Mouse (Mus musculus) forebrain, embryonic 10.5 days (tissue): ENCODE data around the gene Cdc14a. TPM values are rescaled to one million over a fixed set of nuclear protein-coding genes. Genes with fewer than 3 reads are reported as not detected.
"Not testable (repeated sequence)": the region's sequence is repeated elsewhere in the genome, so short reads cannot be mapped to it uniquely, and the experiment has no call there.

Experiments used
- DNase-seq: peaks from one replicate; pipeline ENCODE4 v3.0.0-alpha.2; 2017; ENCODE audit warnings: low spot score; ENCODE audit errors: extremely low spot score
- H3K27ac ChIP-seq: fragments of 300-500 bp; sonication (generic); 2 replicates; pipeline ENCODE4 v1.5.1; 2016; ENCODE audit warnings: mild to moderate bottlenecking
- H3K27me3 ChIP-seq: fragments of 300-500 bp; sonication (generic); 2 replicates; pipeline ENCODE4 v1.6.1; 2016; ENCODE audit warnings: mild to moderate bottlenecking; ENCODE audit not compliant: poor library complexity, severe bottlenecking
- H3K36me3 ChIP-seq: fragments of 300-500 bp; sonication (generic); replicated peaks from 2 replicates; pipeline ENCODE4 v1.6.1; 2016; ENCODE audit warnings: mild to moderate bottlenecking, moderate library complexity
- H3K4me1 ChIP-seq: fragments of 300-500 bp; sonication (generic); 2 replicates; pipeline ENCODE4 v1.6.1; 2016
- H3K4me3 ChIP-seq: fragments of 300-500 bp; sonication (generic); 2 replicates; pipeline ENCODE4 v1.5.1; 2016; ENCODE audit warnings: mild to moderate bottlenecking, moderate library complexity
- H3K9me3 ChIP-seq: fragments of 300-500 bp; sonication (generic); 2 replicates; pipeline ENCODE4 v1.6.1; 2016; ENCODE audit warnings: mild to moderate bottlenecking, moderate library complexity
- WGBS: fragments of 180-500 bp; shearing (Covaris S2); methylation state at CpG from one replicate; pipeline ENCODE4 v1.1.7; 2016; 5-methylcytosine and 5-hydroxymethylcytosine counted together
- polyA plus RNA-seq: library from polyadenylated mRNA; unstranded; fragments of >200 nt; fragmentation: Nextera tagmentation; extraction: Ambion mirVana; gene quantifications from 2 replicates; pipeline ENCODE4 v1.2.1, GENCODE M21; 2016

The Cdc14a gene
- polyA plus RNA-seq, 1 experiment from 2014 or later, result 19.7 TPM

DNA sequence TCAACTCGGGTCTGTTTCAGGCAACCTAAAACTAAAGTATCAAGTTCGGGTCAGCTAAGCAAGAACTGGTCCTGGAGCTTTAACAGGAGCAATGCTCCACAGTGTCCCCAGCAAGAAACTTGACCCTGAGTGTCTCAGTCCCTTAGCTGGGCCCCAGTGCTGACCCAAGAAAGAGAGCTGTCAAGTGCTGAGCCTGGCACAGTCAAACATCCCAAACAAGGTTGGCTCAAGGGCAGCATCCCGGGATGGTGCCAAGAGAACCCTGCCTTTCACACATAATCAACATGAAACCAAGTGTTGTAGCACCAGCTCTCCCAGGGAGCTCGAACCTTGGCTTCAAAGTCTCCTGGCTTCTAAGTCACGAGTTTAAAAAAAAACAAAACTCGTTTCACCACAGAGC lies 71.3 kb downstream of the Cdc14a start:
- no peak for DNase-seq
- H3K9me3 ChIP-seq, result no peaks in the 10 kb centered on the region
- H3K27ac ChIP-seq, result no peak overlapping the region
- WGBS, result 89% methylated on average over 6 of the region's 6 CpGs
- peaks cover 28% of the 10 kb centered on the region for H3K36me3 ChIP-seq
- H3K27me3 ChIP-seq, result no peaks in the 10 kb centered on the region
- H3K4me1 ChIP-seq, result no peaks in the 10 kb centered on the region
- no peak overlapping the region for H3K4me3 ChIP-seq

- Histone ChIP-seq H3K36me3 (peaks cover 44% of the 10 kb centered on the region), H3K27me3 (no peaks in the 10 kb centered on the region), H3K9me3 (no peaks in the 10 kb centered on the region), H3K4me3 (no peak overlapping the region), H3K27ac (no peak overlapping the region), H3K4me1 (no peaks in the 10 kb centered on the region)
- no peak for DNase-seq
- 85% methylated on average over 6 of the region's 6 CpGs for WGBS
These were observed 73.4 kb downstream of the Cdc14a start for GRCm38 (mm10) chr3:116350389-116350967.

DNA sequence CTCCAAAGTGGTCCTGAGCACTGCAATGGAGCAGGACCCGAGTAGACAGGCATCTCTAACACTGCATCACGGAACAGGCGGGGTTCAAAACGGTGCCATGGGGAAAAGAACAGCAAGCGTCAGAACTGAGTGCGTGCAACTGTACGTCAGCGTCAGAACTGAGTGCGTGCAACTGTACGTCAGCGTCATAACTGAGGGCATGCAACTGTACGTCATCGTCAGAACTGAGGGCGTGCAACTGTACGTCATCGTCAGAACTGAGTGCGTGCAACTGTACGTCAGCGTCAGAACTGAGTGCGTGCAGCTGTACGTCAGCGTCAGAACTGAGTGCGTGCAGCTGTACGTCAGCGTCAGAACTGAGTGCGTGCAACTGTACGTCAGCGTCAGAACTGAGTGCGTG lies 76.3 kb downstream of the Cdc14a start:
- peaks cover 62% of the 10 kb centered on the region for H3K36me3 ChIP-seq
- DNase-seq, H3K27me3 ChIP-seq, H3K9me3 ChIP-seq, H3K4me3 ChIP-seq, H3K4me1 ChIP-seq, H3K27ac ChIP-seq: not testable (repeated sequence)
- 97% methylated on average over 29 of the region's 29 CpGs for WGBS

- WGBS, result 87% methylated on average over 11 of the region's 11 CpGs
- no peak overlapping the region for H3K27ac ChIP-seq
These were observed 78.6 kb downstream of the Cdc14a start for GRCm38 (mm10) chr3:116345245-116345644.

GRCm38 (mm10) chr3:116342251-116342650 lies 81.6 kb downstream of the Cdc14a start:
- H3K4me3 ChIP-seq, result no peak overlapping the region
- peaks cover 59% of the 10 kb centered on the region for H3K36me3 ChIP-seq
- no peak for DNase-seq
- H3K27me3 ChIP-seq, result no peaks in the 10 kb centered on the region
- no peak overlapping the region for H3K27ac ChIP-seq
- no peaks in the 10 kb centered on the region for H3K9me3 ChIP-seq
- peaks cover 8% of the 10 kb centered on the region; the same call in 1 of the 2 replicates for H3K4me1 ChIP-seq
- 87% methylated on average over 5 of the region's 5 CpGs for WGBS

More at GRCm38 (mm10) chr3:116345245-116345644, 78.6 kb downstream of the Cdc14a start:
- Histone ChIP-seq H3K36me3 (peaks cover 56% of the 10 kb centered on the region), H3K9me3 (no peaks in the 10 kb centered on the region), H3K27me3 (no peaks in the 10 kb centered on the region), H3K4me3 (no peak overlapping the region), H3K4me1 (peaks cover 5% of the 10 kb centered on the region; the same call in 1 of the 2 replicates)
- no peak for DNase-seq

DNA sequence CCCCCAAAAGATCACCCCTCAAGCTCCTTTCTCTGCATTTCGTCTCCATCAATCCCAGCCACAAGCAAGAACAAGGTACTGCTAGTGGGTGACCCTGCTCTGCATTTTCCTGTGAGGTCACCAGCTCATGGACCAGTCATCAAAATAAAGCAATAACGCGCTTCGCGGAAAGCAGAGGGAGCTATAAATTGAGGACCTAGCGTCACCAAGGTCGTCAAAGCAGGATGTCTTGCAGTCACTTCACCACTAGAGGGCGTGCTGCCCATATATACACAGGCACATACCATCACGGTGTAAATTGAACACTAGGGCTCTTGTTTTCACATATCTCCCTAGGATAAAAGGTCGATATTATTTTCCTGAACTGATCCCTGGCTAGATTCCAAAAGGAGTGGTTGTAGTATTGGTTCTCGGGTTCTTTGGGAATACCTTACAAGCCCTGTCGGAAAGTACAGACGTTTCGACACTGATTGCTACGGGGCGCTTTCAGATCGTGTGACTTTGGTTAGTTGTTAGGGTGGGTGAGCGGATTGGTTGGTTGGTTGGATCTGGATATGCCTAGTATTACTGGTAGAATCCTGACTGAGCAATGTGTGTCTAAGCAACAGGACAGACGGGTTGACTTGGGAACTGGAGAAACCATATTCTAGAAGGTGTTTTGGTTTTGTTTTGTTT lies 82.7 kb downstream of the Cdc14a start:
- H3K36me3 ChIP-seq, result peaks cover 57% of the 10 kb centered on the region
- no peaks in the 10 kb centered on the region for H3K9me3 ChIP-seq
- H3K27ac ChIP-seq, result no peak overlapping the region
- no peaks in the 10 kb centered on the region for H3K27me3 ChIP-seq
- 56% methylated on average over 19 of the region's 19 CpGs for WGBS
- H3K4me3 ChIP-seq, result no peak overlapping the region
- H3K4me1 ChIP-seq, result peaks cover 8% of the 10 kb centered on the region; the same call in 1 of the 2 replicates
- peak; percentile 61 for DNase-seq

DNA sequence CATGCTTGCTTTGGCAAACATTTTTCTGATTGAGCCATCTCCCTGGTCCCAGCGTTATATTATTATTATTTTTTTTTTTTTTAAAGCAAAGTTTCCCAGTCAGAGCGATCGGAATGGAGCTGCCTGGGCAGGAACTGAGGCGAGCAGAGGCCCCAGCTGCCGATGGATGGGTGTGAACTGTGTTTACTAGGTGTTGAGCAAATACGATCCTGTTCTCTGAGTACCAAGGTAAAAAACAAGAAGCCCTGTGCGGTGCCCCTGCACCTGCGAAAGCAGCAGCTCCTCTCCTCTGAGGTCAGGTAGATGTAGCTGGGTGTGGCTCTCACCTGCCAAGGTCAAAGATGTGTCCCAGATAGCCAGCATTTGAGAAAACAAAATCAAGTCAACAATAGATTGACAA lies 83.6 kb downstream of the Cdc14a start:
- peaks cover 8% of the 10 kb centered on the region; the same call in 1 of the 2 replicates for H3K4me1 ChIP-seq
- WGBS, result 94% methylated on average over 8 of the region's 8 CpGs

DNA sequence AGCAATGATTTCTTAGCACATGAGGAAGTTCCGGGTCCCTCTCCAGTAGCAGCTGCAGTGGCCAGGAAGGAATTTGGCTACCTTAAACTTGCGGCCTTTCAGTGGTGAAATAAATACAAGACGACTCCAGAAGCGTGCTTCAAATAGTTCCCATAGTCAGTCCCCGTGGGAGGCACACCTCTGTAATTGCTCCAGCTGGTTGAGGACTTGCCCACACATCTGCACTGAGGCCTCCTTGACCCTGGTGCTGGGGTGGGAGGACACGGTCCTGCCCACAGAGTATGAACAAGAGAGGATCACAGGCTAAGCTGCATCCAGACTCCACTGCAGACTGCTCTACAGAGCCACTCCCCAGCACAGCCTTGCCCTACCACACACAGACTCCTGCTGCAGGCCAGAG lies 85.2 kb downstream of the Cdc14a start:
- no peak overlapping the region for H3K27ac ChIP-seq
- no peak for DNase-seq
- H3K9me3 ChIP-seq, result no peaks in the 10 kb centered on the region
- H3K4me3 ChIP-seq, result no peak overlapping the region
- H3K27me3 ChIP-seq, result no peaks in the 10 kb centered on the region
- peaks cover 35% of the 10 kb centered on the region for H3K36me3 ChIP-seq
- peaks cover 8% of the 10 kb centered on the region; the same call in 1 of the 2 replicates for H3K4me1 ChIP-seq
- WGBS, result 84% methylated on average over 6 of the region's 6 CpGs

More for the DNA sequence above, 83.6 kb downstream of the Cdc14a start:
- no peak overlapping the region for H3K4me3 ChIP-seq
- H3K27ac ChIP-seq, result no peak overlapping the region
- DNase-seq, result no peak
- H3K27me3 ChIP-seq, result no peaks in the 10 kb centered on the region
- no peaks in the 10 kb centered on the region for H3K9me3 ChIP-seq
- peaks cover 49% of the 10 kb centered on the region for H3K36me3 ChIP-seq

- 93% methylated on average over 5 of the region's 5 CpGs for WGBS
- Histone ChIP-seq H3K4me3 (no peak overlapping the region), H3K27ac (no peak overlapping the region), H3K36me3 (peaks cover 27% of the 10 kb centered on the region), H3K4me1 (peaks cover 8% of the 10 kb centered on the region; the same call in 1 of the 2 replicates), H3K9me3 (no peaks in the 10 kb centered on the region), H3K27me3 (no peaks in the 10 kb centered on the region)
- DNase-seq, result no peak
These were observed 86.0 kb downstream of the Cdc14a start for GRCm38 (mm10) chr3:116337840-116338239.

DNA sequence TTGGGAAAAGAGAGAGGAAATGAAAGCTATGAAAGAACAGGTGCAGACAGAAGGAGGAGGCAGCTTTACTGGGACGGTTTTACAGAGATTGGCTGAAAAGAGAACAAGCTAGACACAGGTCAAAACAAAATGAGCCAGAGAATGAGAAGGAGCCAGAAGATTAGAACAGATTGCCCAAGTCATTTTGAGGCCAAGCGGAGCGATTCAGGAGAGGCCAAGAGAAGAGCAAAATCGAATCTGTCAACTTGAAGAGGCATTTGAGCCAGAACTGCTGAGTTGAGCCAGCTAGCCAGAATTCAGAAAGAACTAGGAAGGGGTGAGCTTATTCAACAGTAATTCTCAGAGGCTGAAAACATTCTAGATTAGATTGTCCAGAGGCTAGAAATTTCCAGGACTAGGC lies 88.8 kb downstream of the Cdc14a start:
- no peaks in the 10 kb centered on the region for H3K27me3 ChIP-seq
- 0 out of 2 replicates have a peak, but pooled peaks cover 2% of the 10 kb centered on the region for H3K4me1 ChIP-seq
- no peak for DNase-seq
- 80% methylated on average over 4 of the region's 4 CpGs for WGBS
- no peak overlapping the region for H3K27ac ChIP-seq
- peaks cover 18% of the 10 kb centered on the region for H3K36me3 ChIP-seq
- H3K9me3 ChIP-seq, result no peaks in the 10 kb centered on the region
- H3K4me3 ChIP-seq, result no peak overlapping the region

- Histone ChIP-seq H3K27me3 (no peaks in the 10 kb centered on the region), H3K4me3 (no peak overlapping the region), H3K4me1 (0 out of 2 replicates have a peak, but pooled peaks cover 1% of the 10 kb centered on the region), H3K9me3 (no peaks in the 10 kb centered on the region), H3K36me3 (peaks cover 27% of the 10 kb centered on the region), H3K27ac (no peak overlapping the region)
- 88% methylated on average over 6 of the region's 6 CpGs for WGBS
- no peak for DNase-seq
These were observed 90.1 kb downstream of the Cdc14a start for GRCm38 (mm10) chr3:116333711-116334110.

DNA sequence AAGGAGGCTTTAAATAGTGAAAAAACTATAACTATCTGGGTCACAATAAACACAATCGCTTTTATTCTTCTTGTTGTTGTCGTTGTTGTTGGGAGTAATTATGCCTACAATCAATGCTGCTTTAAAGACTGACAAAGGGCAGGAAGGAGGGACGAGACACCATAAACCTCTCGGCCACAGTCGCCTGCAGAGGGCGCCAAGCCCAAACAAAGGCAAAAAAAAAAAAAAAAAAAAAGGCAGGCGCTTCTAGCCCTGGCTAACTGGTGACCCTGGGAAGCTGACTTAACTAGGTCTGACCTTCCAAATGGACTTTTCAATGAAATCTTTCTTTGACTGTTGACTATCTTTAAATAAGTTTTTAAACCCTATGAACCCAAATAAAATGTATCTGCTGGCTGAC lies 90.6 kb downstream of the Cdc14a start:
- peaks cover 29% of the 10 kb centered on the region for H3K36me3 ChIP-seq
- H3K27me3 ChIP-seq, result no peaks in the 10 kb centered on the region
- no peak overlapping the region for H3K4me3 ChIP-seq
- no peak for DNase-seq
- H3K4me1 ChIP-seq, result 0 out of 2 replicates have a peak, but pooled peaks cover 2% of the 10 kb centered on the region
- WGBS, result 11% methylated on average over 7 of the region's 7 CpGs
- H3K9me3 ChIP-seq, result no peaks in the 10 kb centered on the region
- no peak overlapping the region for H3K27ac ChIP-seq

DNA sequence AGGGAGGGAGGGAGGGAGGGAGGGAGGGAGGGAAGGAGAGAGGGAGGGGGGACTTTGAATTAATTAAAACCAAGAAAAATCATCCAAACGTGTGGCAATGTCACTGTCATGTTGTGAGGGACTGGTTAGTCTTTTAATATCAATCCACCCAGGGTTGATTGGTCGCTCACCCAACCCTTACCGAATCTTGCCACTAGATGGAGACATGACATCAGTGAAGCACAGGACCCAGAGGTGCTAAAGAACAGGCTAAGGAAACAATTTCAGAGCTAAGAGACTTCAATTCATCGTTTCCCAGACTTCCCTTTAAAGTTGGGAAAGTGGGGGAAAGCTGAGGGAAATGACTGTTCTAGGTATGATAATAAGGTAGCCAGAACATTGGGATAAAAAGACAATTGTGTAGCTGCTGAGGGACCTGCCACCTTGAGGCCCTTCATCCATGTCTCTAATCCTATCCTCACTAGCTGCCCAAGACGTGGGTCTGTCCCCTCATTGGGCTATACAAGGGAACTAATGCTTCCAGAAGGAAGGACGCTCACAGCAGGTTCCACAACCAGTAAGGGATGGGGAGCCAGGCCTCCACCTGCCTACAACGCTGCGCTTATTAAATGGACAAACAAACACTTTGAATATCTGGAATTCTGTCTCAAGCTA lies 91.9 kb downstream of the Cdc14a start:
- no peaks in the 10 kb centered on the region for H3K9me3 ChIP-seq
- H3K27ac ChIP-seq, result no peak overlapping the region
- 48% methylated on average over 8 of the region's 8 CpGs for WGBS
- peak; percentile 54 for DNase-seq
- peaks cover 28% of the 10 kb centered on the region for H3K36me3 ChIP-seq
- peaks cover 10% of the 10 kb centered on the region for H3K4me1 ChIP-seq
- no peaks in the 10 kb centered on the region for H3K27me3 ChIP-seq
- no peak overlapping the region for H3K4me3 ChIP-seq
